Mouse (Mus musculus) spleen, postnatal 36 days (tissue): ENCODE results near the gene Gm10722.
"Not testable (repeated sequence)": the region's sequence is repeated elsewhere in the genome, so short reads cannot be mapped to it uniquely, and the experiment has no call there.

Experiments used
- DNase-seq, 2 experiments: peaks; one replicate each; pipeline ENCODE4 v3.0.0; 2022; ENCODE audit warnings: low spot score in 2 of 2, mixed read lengths in 1 of 2

Gene Gm10722

DNA sequence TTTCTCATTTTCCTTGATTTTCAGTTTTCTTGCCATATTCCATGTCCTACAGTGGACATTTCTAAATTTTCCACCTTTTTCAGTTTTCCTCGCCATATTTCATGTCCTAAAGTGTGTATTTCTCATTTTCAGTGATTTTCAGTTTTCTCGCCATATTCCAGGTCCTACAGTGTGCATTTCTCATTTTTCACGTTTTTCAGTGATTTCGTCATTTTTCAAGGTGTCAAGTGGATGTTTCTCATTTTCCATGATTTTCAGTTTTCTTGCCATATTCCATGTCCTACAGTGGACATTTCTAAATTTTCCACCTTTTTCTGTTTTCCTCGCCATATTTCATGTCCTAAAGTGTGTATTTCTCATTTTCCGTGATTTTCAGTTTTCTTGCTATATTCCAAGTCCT, 24.9 kb downstream of the Gm10722 start:
- DNase-seq = peak; percentile 88 to 91

DNA sequence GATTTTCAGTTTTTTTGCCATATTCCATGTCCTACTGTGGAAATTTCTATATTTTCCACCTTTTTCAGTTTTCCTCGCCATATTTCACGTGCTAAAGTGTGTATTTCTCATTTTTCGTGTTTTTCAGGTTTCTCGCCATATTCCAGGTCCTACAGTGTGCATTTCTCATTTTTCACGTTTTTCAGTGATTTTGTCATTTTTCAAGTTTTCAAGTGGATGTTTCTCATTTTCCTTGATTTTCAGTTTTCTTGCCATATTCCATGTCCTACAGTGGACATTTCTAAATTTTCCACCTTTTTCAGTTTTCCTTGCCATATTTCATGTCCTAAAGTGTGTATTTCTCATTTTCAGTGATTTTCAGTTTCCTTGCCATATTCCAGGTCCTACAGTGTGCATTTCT, 25.4 kb downstream of the Gm10722 start:
- DNase-seq = not testable (repeated sequence)

DNA sequence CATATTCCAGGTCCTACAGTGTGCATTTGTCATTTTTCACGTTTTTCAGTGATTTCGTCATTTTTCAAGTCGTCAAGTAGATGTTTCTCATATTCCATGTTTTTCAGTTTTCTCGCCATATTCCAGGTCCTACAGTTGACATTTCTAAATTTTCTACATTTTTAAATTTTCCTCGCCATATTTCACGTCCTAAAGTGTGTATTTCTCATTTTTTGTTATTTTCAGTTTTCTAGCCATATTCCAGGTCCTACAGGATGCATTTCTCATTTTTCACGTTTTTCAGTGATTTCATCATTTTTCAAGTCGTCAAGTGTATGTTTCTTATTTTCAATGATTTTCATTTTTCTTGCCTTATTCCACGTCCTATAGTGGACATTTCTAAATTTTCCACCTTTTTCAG, 26.0 kb downstream of the Gm10722 start:
- not testable (repeated sequence) for DNase-seq

DNA sequence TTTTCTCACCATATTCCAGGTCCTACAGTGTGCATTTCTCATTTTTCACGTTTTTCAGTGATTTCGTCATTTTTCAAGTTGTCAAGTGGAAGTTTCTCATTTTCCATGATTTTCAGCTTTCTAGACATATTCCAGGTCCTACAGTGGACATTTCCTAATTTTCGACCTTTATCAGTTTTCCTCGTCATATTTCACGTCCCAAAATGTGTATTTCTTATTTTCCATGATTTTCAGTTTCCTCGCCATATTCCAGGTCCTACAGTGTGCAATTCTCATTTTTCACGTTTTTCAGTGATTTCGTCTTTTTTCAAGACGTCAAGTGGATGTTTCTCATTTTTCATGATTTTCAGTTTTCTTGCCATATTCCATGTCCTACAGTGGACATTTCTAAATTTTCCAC, 26.5 kb downstream of the Gm10722 start:
- not testable (repeated sequence) for DNase-seq

DNA sequence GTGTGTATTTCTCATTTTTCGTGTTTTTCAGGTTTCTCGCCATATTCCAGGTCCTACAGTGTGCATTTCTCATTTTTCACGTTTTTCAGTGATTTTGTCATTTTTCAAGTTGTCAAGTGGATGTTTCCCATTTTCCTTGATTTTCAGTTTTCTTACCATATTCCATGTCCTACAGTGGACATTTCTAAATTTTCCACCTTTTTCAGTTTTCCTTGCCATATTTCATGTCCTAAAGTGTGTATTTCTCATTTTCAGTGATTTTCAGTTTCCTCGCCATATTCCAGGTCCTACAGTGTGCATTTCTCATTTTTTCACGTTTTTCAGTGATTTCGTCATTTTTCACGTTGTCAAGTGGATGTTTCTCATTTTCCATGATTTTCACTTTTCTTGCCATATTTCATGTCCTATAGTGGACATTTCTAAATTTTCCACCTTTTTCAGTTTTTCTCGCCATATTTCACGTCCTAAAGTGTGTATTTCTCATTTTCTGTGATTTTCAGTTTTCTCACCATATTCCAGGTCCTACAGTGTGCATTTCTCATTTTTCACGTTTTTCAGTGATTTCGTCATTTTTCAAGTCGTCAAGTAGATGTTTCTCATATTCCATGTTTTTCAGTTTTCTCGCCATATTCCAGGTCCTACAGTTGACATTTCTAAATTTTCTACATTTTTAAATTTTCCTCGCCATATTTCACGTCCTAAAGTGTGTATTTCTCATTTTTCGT, 28.7 kb downstream of the Gm10722 start:
- DNase-seq = peak; percentile 66 to 73

DNA sequence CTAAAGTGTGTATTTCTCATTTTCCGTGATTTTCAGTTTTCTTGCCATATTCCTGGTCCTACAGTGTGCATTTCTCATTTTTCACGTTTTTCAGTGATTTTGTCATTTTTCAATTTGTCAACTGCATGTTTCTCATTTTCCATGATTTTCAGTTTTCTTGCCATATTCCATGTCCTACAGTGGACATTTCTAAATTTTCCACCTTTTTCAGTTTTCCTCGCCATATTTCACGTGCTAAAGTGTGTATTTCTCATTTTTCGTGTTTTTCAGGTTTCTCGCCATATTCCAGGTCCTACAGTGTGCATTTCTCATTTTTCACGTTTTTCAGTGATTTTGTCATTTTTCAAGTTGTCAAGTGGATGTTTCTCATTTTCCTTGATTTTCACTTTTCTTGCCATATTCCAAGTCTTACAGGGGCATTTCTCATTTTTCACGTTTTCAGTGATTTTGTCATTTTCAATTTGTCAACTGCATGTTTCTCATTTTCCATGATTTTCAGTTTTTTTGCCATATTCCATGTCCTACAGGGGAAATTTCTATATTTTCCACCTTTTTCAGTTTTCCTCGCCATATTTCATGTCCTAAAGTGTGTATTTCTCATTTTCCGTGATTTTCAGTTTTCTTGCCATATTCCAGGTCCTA, 30.1 kb downstream of the Gm10722 start:
- not testable (repeated sequence) for DNase-seq

DNA sequence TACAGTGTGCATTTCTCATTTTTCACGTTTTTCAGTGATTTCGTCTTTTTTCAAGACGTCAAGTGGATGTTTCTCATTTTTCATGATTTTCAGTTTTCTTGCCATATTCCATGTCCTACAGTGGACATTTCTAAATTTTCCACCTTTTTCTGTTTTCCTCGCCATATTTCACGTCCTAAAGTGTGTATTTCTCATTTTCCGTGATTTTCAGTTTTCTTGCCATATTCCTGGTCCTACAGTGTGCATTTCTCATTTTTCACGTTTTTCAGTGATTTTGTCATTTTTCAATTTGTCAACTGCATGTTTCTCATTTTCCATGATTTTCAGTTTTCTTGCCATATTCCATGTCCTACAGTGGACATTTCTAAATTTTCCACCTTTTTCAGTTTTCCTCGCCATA, 33.6 kb downstream of the Gm10722 start, which contains the start of gene Gm17535:
Gm17535 (plus strand) TSS at position 301 of the 400 bp plus-strand sequence.
- not testable (repeated sequence) for DNase-seq

DNA sequence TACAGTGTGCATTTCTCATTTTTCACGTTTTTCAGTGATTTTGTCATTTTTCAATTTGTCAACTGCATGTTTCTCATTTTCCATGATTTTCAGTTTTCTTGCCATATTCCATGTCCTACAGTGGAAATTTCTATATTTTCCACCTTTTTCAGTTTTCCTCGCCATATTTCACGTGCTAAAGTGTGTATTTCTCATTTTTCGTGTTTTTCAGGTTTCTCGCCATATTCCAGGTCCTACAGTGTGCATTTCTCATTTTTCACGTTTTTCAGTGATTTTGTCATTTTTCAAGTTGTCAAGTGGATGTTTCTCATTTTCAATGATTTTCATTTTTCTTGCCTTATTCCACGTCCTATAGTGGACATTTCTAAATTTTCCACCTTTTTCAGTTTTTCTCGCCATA, 35.9 kb downstream of the Gm10722 start, which contains the start of gene Gm10715:
Gm10715 (plus strand) TSS at position 301 of the 400 bp plus-strand sequence.
- not testable (repeated sequence) for DNase-seq

DNA sequence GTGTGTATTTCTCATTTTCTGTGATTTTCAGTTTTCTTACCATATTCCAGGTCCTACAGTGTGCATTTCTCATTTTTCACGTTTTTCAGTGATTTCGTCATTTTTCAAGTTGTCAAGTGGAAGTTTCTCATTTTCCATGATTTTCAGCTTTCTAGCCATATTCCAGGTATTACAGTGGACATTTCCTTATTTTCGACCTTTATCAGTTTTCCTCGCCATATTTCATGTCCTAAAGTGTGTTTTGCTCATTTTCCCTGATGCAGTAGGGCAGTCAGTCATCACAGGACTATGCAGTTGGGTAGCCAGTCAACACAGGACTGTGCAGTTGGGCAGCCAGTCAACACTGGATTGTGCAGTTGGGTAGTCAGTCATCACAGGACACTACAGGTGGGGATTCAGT, 37.4 kb downstream of the Gm10722 start:
- not testable (repeated sequence) for DNase-seq
